Mouse (Mus musculus): ENCODE data around the gene Arpc3.
A peak's percentile ranks its signal among the peaks of the same experiment; 100 is the strongest.
"Not testable (repeated sequence)": the region's sequence is repeated elsewhere in the genome, so short reads cannot be mapped to it uniquely, and the experiment has no call there.

Gene Arpc3

GRCm38 (mm10) chr5:122399871-122400270 is 8.2 kb downstream of the Arpc3 start:
- no peak for DNase-seq (ENCODE audit: low spot score)

GRCm38 (mm10) chr5:122400628-122401302 is 9.1 kb downstream of the Arpc3 start:
- DNase-seq (ENCODE audit: low spot score), result peak; percentile 62

GRCm38 (mm10) chr5:122401303-122401640 is 9.6 kb downstream of the Arpc3 start:
- peak; percentile 74 for DNase-seq (ENCODE audit: low spot score)

GRCm38 (mm10) chr5:122402160-122402559 is 10.5 kb downstream of the Arpc3 start:
- no peak for DNase-seq (ENCODE audit: low spot score)

- DNase-seq (ENCODE audit: low spot score), result peak; percentile 61
Measured at GRCm38 (mm10) chr5:122402772-122403171, 11.1 kb downstream of the Arpc3 start.

GRCm38 (mm10) chr5:122403362-122403761 is 11.7 kb downstream of the Arpc3 start:
- DNase-seq (ENCODE audit: low spot score), result no peak

GRCm38 (mm10) chr5:122405537-122405936 is 13.9 kb downstream of the Arpc3 start:
- DNase-seq (ENCODE audit: low spot score), result no peak

GRCm38 (mm10) chr5:122409692-122410645 is 18.3 kb downstream of the Arpc3 start:
- no peak for DNase-seq (ENCODE audit: low spot score)

GRCm38 (mm10) chr5:122411892-122412291 is 20.2 kb downstream of the Arpc3 start:
- DNase-seq (ENCODE audit: low spot score), result no peak

GRCm38 (mm10) chr5:122412826-122413225 is 21.1 kb downstream of the Arpc3 start:
- DNase-seq (ENCODE audit: low spot score), result peak; percentile 37

GRCm38 (mm10) chr5:122414351-122414750 is 22.7 kb downstream of the Arpc3 start:
- DNase-seq (ENCODE audit: low spot score), result no peak

- DNase-seq (ENCODE audit: low spot score), result no peak
Measured at GRCm38 (mm10) chr5:122415465-122415864, 23.8 kb downstream of the Arpc3 start.

- not testable (repeated sequence) for DNase-seq (ENCODE audit: low spot score)
Measured at GRCm38 (mm10) chr5:122420676-122421075, 29.0 kb downstream of the Arpc3 start.

- DNase-seq (ENCODE audit: low spot score), result no peak
Measured at GRCm38 (mm10) chr5:122421271-122422068, 29.8 kb downstream of the Arpc3 start, which contains the start of gene Anapc7. Anapc7 (plus strand) TSS chr5:122421693.

GRCm38 (mm10) chr5:122422071-122422964 is 30.6 kb downstream of the Arpc3 start:
- DNase-seq (ENCODE audit: low spot score), result peak; percentile 90

GRCm38 (mm10) chr5:122423083-122423482 is 31.4 kb downstream of the Arpc3 start:
- no peak for DNase-seq (ENCODE audit: low spot score)

- no peak for DNase-seq (ENCODE audit: low spot score)
Measured at GRCm38 (mm10) chr5:122425550-122425949, 33.9 kb downstream of the Arpc3 start.

- DNase-seq (ENCODE audit: low spot score), result no peak
Measured at GRCm38 (mm10) chr5:122430036-122430775, 38.5 kb downstream of the Arpc3 start.

- no peak for DNase-seq (ENCODE audit: low spot score)
Measured at GRCm38 (mm10) chr5:122431221-122431620, 39.5 kb downstream of the Arpc3 start.

- no peak for DNase-seq (ENCODE audit: low spot score)
Measured at GRCm38 (mm10) chr5:122434541-122434940, 42.9 kb downstream of the Arpc3 start.

Measured in urinary bladder, postnatal 14 days (tissue).